Mouse (Mus musculus) liver, embryonic 14.5 days (tissue): ENCODE data around the gene Ebf1.

Source experiments
- CTCF ChIP-seq: IDR thresholded peaks from 2 replicates; pipeline ENCODE4 v1.5.1; 2016; ENCODE audit warnings: antibody characterized with exemption, low read depth, control low read depth
- EP300 ChIP-seq: IDR thresholded peaks from 2 replicates; pipeline ENCODE4 v1.6.1; 2016; ENCODE audit warnings: antibody characterized with exemption, low read depth

DNA sequence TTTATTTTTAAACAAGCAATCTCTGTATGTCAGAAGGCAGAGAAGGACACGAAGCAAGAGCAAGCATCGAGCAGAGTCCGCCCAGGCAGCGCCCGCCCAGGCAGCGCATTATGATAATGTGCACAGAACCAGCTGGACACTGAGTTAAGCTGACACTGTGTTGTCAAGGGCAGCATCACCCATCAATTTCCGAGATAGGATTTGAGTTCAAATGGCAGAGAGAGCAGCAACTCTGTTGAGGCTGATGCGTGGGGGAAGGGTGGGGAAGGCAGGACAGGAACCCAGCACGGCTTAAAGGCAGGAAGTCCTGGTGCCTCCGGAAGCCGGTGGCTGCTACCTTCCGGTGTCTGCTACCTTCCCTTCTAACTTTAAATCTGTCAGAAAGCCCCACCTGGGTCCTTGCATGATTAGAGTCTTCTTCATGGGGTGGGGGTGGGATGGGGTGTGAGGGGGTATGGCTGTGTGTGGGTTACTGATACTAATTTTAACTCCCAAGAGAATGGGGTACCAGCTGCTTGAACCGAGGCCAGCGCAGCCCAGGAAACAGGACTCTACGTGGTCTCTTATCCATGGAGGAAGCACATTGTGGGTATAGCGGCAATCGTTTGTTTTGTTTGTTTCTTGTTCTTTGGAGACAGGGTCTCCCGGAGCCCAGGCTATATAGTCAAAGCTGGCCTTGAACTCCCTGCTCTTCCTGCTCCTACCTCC lies 275.9 kb downstream of the Ebf1 start:
- TF ChIP-seq CTCF (no peak), EP300 (no peak)
